Mouse (Mus musculus) ES-Bruce4 (cell line): ENCODE data around the gene AI854703. TPM values are rescaled to one million over a fixed set of nuclear protein-coding genes. Genes with fewer than 3 reads are reported as not detected.

Experiments used
- H3K27ac ChIP-seq: 2 replicates; pipeline ENCODE4 v1.5.1; 2012; ENCODE audit warnings: low read length, inconsistent platforms; ENCODE audit not compliant: insufficient read depth
- H3K27me3 ChIP-seq: 2 replicates; pipeline ENCODE4 v1.6.1; 2012; ENCODE audit warnings: mild to moderate bottlenecking, low read length, inconsistent platforms; ENCODE audit not compliant: control insufficient read depth, poor library complexity, insufficient read depth, severe bottlenecking
- H3K36me3 ChIP-seq: 2 replicates; pipeline ENCODE4 v1.6.1; 2012; ENCODE audit warnings: inconsistent platforms, mild to moderate bottlenecking, low read length, moderate library complexity; ENCODE audit not compliant: control insufficient read depth, poor library complexity, insufficient read depth, severe bottlenecking
- H3K4me1 ChIP-seq: one replicate; pipeline ENCODE4 v1.8.1; 2011; ENCODE audit warnings: low read length; ENCODE audit not compliant: control insufficient read depth, insufficient read depth
- H3K4me3 ChIP-seq: 2 replicates; pipeline ENCODE4 v1.5.1; 2011; ENCODE audit warnings: low read depth, mild to moderate bottlenecking, low read length
- H3K9ac ChIP-seq: 2 replicates; pipeline ENCODE4 v1.6.1; 2012; ENCODE audit warnings: low read depth, mild to moderate bottlenecking, inconsistent platforms; ENCODE audit not compliant: poor library complexity, severe bottlenecking
- H3K9me3 ChIP-seq: replicated peaks from 2 replicates; pipeline ENCODE4 v1.6.1; 2012; ENCODE audit warnings: mild to moderate bottlenecking, low read length, inconsistent platforms; ENCODE audit not compliant: control insufficient read depth, poor library complexity, insufficient read depth, severe bottlenecking
- CTCF ChIP-seq: IDR thresholded peaks from one replicate; pipeline ENCODE4 v1.8.1; 2011; ENCODE audit warnings: low read depth, low read length
- EP300 ChIP-seq: IDR thresholded peaks from 2 replicates; pipeline ENCODE4 v1.6.1; 2011; ENCODE audit warnings: low read depth, low read length; ENCODE audit not compliant: insufficient read depth
- POLR2A ChIP-seq: IDR thresholded peaks from one replicate; pipeline ENCODE4 v1.8.1; 2011; ENCODE audit warnings: low read length; ENCODE audit not compliant: insufficient read depth
- polyA plus RNA-seq: library from polyadenylated mRNA; stranded (reverse); fragments of >200 nt; gene quantifications from 2 replicates; pipeline ENCODE4 v1.2.4, GENCODE M21; 2011; ENCODE audit warnings: low read depth; ENCODE audit not compliant: missing spikeins, insufficient read depth, insufficient read length

The AI854703 gene
- polyA plus RNA-seq, 1 experiment: 0.36 TPM

GRCm38 (mm10) chr6:48677492-48678345 lies 51.2 kb downstream of the AI854703 start:
- Histone ChIP-seq H3K4me1 (peaks cover 6% of the 10 kb centered on the region), H3K9me3 (peaks cover 5% of the 10 kb centered on the region), H3K9ac (no peak overlapping the region), H3K36me3 (no peaks in the 10 kb centered on the region), H3K4me3 (no peak overlapping the region), H3K27me3 (no peaks in the 10 kb centered on the region), H3K27ac (no peak overlapping the region)
- no peak for TF ChIP-seq EP300
- TF ChIP-seq CTCF: no peak
- no peak for TF ChIP-seq POLR2A

- no peaks in the 10 kb centered on the region for H3K27me3 ChIP-seq
- no peak overlapping the region for H3K27ac ChIP-seq
- H3K9me3 ChIP-seq: peaks cover 5% of the 10 kb centered on the region
- H3K9ac ChIP-seq: no peak overlapping the region
- H3K4me3 ChIP-seq: no peak overlapping the region
- TF ChIP-seq CTCF (no peak), POLR2A (no peak), EP300 (no peak)
- no peaks in the 10 kb centered on the region for H3K36me3 ChIP-seq
- peaks cover 6% of the 10 kb centered on the region for H3K4me1 ChIP-seq
These were observed 51.8 kb downstream of the AI854703 start for GRCm38 (mm10) chr6:48678391-48678790.

GRCm38 (mm10) chr6:48679701-48680100 lies 53.1 kb downstream of the AI854703 start:
- peaks cover 6% of the 10 kb centered on the region for H3K4me1 ChIP-seq

GRCm38 (mm10) chr6:48680421-48680820 lies 53.9 kb downstream of the AI854703 start:
- no peak overlapping the region for H3K27ac ChIP-seq
- no peaks in the 10 kb centered on the region for H3K36me3 ChIP-seq
- TF ChIP-seq CTCF: no peak
- TF ChIP-seq POLR2A: no peak
- TF ChIP-seq EP300: no peak
- H3K27me3 ChIP-seq: no peaks in the 10 kb centered on the region
- no peaks in the 10 kb centered on the region for H3K9me3 ChIP-seq
- H3K4me3 ChIP-seq: no peak overlapping the region
- peaks cover 2% of the 10 kb centered on the region for H3K4me1 ChIP-seq
- H3K9ac ChIP-seq: no peak overlapping the region

More at GRCm38 (mm10) chr6:48679701-48680100, 53.1 kb downstream of the AI854703 start:
- no peak overlapping the region for H3K4me3 ChIP-seq
- H3K9ac ChIP-seq: no peak overlapping the region
- H3K27me3 ChIP-seq: no peaks in the 10 kb centered on the region
- H3K27ac ChIP-seq: no peak overlapping the region
- H3K9me3 ChIP-seq: no peaks in the 10 kb centered on the region
- TF ChIP-seq EP300: no peak
- no peak for TF ChIP-seq POLR2A
- no peak for TF ChIP-seq CTCF
- H3K36me3 ChIP-seq: no peaks in the 10 kb centered on the region

GRCm38 (mm10) chr6:48681472-48682090 lies 55.0 kb downstream of the AI854703 start:
- no peak overlapping the region for H3K27ac ChIP-seq
- no peaks in the 10 kb centered on the region for H3K4me1 ChIP-seq
- no peak overlapping the region for H3K9ac ChIP-seq
- H3K36me3 ChIP-seq: no peaks in the 10 kb centered on the region
- no peaks in the 10 kb centered on the region for H3K27me3 ChIP-seq
- no peak overlapping the region for H3K4me3 ChIP-seq
- TF ChIP-seq POLR2A: no peak
- TF ChIP-seq EP300: no peak
- no peak for TF ChIP-seq CTCF
- no peaks in the 10 kb centered on the region for H3K9me3 ChIP-seq

GRCm38 (mm10) chr6:48682271-48682670 lies 55.7 kb downstream of the AI854703 start:
- H3K4me1 ChIP-seq: no peaks in the 10 kb centered on the region
- no peak overlapping the region for H3K4me3 ChIP-seq
- H3K9ac ChIP-seq: no peak overlapping the region
- TF ChIP-seq POLR2A: no peak
- no peak for TF ChIP-seq EP300
- TF ChIP-seq CTCF: no peak
- no peak overlapping the region for H3K27ac ChIP-seq
- no peaks in the 10 kb centered on the region for H3K27me3 ChIP-seq
- no peaks in the 10 kb centered on the region for H3K36me3 ChIP-seq
- H3K9me3 ChIP-seq: no peaks in the 10 kb centered on the region

Other genes starting within 250 kb of the AI854703 start
- gene Krba1, start 231.2 kb upstream of the AI854703 start, polyA plus RNA-seq: 17.8 and 18.3 TPM in 2 replicates
- 3.3 and 4.9 TPM in 2 replicates for gene Zfp467, start 180.9 kb upstream of the AI854703 start, polyA plus RNA-seq
- 0.19 and 0.29 TPM in 2 replicates for gene Sspo, start 178.5 kb upstream of the AI854703 start, polyA plus RNA-seq
- gene Atp6v0e2, start 89.1 kb upstream of the AI854703 start, polyA plus RNA-seq: 16.9 and 20.3 TPM in 2 replicates
- 6.2 and 12.1 TPM in 2 replicates for gene Lrrc61, start 72.0 kb upstream of the AI854703 start, polyA plus RNA-seq
- 0.90 TPM in 1 of 2 replicates, not detected in the other for gene Rarres2, start 54.0 kb upstream of the AI854703 start, polyA plus RNA-seq
- gene Gm45021, start 37.2 kb upstream of the AI854703 start, polyA plus RNA-seq: not detected in 2 replicates
- 12.5 and 13.3 TPM in 2 replicates for gene Repin1, start 32.9 kb upstream of the AI854703 start, polyA plus RNA-seq
- not detected in 2 replicates for gene Gm44965, start 32.8 kb upstream of the AI854703 start, polyA plus RNA-seq
- 3.2 and 6.0 TPM in 2 replicates for gene Zfp775, start 24.7 kb upstream of the AI854703 start, polyA plus RNA-seq
- gene Gimap8, start 20.5 kb downstream of the AI854703 start, polyA plus RNA-seq: 0.31 TPM in 1 of 2 replicates, not detected in the other
- 1.3 and 1.9 TPM in 2 replicates for gene Gimap9, start 49.4 kb downstream of the AI854703 start, polyA plus RNA-seq
- not detected in 2 replicates for gene Gimap4, start 57.8 kb downstream of the AI854703 start, polyA plus RNA-seq
- gene Gimap6, start 81.5 kb downstream of the AI854703 start, polyA plus RNA-seq: not detected in 2 replicates
- not detected in 2 replicates for gene Gm28053, start 91.8 kb downstream of the AI854703 start, polyA plus RNA-seq
- gene Gimap7, start 91.9 kb downstream of the AI854703 start, polyA plus RNA-seq: not detected in 2 replicates
- gene Gimap1, start 112.3 kb downstream of the AI854703 start, polyA plus RNA-seq: not detected in 2 replicates
- not detected in 2 replicates for gene Gimap5, start 119.4 kb downstream of the AI854703 start, polyA plus RNA-seq
- not detected in 2 replicates for gene Gimap3, start 144.1 kb downstream of the AI854703 start, polyA plus RNA-seq
- 13.5 and 15.5 TPM in 2 replicates for gene Tmem176a, start 214.2 kb downstream of the AI854703 start, polyA plus RNA-seq
- 7.1 and 7.2 TPM in 2 replicates for gene Tmem176b, start 214.7 kb downstream of the AI854703 start, polyA plus RNA-seq
- gene Aoc1, start 246.1 kb downstream of the AI854703 start, polyA plus RNA-seq: 0.24 and 0.30 TPM in 2 replicates